Comparison of ENCODE assay signal across 26 mouse cellular contexts in the genomic region with DNA sequence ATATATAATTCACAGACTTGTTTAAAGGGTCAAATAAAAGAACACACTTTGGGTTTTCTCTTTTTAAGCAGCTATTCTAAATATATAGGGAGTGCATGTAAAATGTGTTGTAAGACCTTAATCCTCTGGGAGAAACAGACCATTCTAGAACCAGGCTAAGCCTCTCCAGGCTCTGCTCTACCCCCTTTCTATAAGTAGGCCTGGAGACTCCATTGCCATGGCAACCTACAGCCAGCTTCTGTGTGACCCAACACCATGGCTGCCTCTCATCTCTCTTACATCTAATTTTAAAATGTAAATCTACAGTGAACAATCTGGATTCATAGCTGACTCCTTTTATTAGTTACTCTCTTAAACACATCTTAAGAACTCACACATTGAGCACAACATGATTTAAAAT.
"Had no signal": no experiment of that assay in that cellular context is flagged by ENCODE, and none has a peak within 500 bp of the region (broad histone marks: within the 10 kb centered on the region; RNA-seq: fewer than 3 reads in every experiment).

No protein-coding gene starts in this region.

- H3K27me3 ChIP-seq: heart, embryonic 13.5 days; heart, embryonic 15.5 days; hindbrain, embryonic 12.5 days; intestine, embryonic 15.5 days; limb, embryonic 13.5 days; limb, embryonic 15.5 days; liver, embryonic 12.5 days had no signal

- H3K36me3 ChIP-seq: heart, embryonic 13.5 days; heart, embryonic 15.5 days; hindbrain, embryonic 12.5 days; intestine, embryonic 15.5 days; limb, embryonic 13.5 days; limb, embryonic 15.5 days; liver, embryonic 12.5 days had no signal

- H3K9me3 ChIP-seq: heart, embryonic 13.5 days; heart, embryonic 15.5 days; hindbrain, embryonic 12.5 days; intestine, embryonic 15.5 days; limb, embryonic 13.5 days; limb, embryonic 15.5 days; liver, embryonic 12.5 days had no signal

- H3K4me2 ChIP-seq: heart, embryonic 11.5 days; heart, embryonic 13.5 days; heart, embryonic 15.5 days; hindbrain, embryonic 12.5 days; hindbrain, embryonic 14.5 days; intestine, embryonic 15.5 days; limb, embryonic 13.5 days; limb, embryonic 15.5 days; liver, embryonic 12.5 days had no signal

- DNase-seq: gastrocnemius, postnatal 14 days; gastrocnemius, postnatal 36 days; heart, adult 11 months; heart, adult 2 months; heart, postnatal 14 days; heart, postnatal 36 days; kidney, adult 18-20 months; kidney, adult 8-10 months; kidney, postnatal 10 days; kidney, postnatal 25 days; kidney, postnatal 4 days had no signal

- H3K4me1 ChIP-seq: heart, embryonic 13.5 days; heart, embryonic 15.5 days; hindbrain, embryonic 12.5 days; intestine, embryonic 15.5 days; limb, embryonic 13.5 days; limb, embryonic 15.5 days; liver, embryonic 12.5 days had no signal

- ATAC-seq: hindbrain, embryonic 16.5 days; inflammation-experienced regulatory T-cells, adult 6 months; intestine, embryonic 15.5 days; intestine, postnatal 0 days; liver, embryonic 12.5 days had no signal

- H3K4me3 ChIP-seq: heart, adult 2 months; heart, embryonic 13.5 days; heart, embryonic 15.5 days; hindbrain, embryonic 12.5 days; intestine, embryonic 15.5 days; layer of hippocampus, adult 2 months; left cerebral cortex, adult 2 months; limb, embryonic 13.5 days; limb, embryonic 15.5 days; liver, embryonic 12.5 days had no signal

- H3K27ac ChIP-seq: heart, adult 2 months; heart, embryonic 13.5 days; heart, embryonic 15.5 days; hindbrain, embryonic 12.5 days; hindbrain, embryonic 14.5 days; intestine, embryonic 15.5 days; layer of hippocampus, adult 2 months; limb, embryonic 13.5 days; limb, embryonic 15.5 days; liver, embryonic 12.5 days; liver, embryonic 14.5 days had no signal

- H3K9ac ChIP-seq: heart, embryonic 13.5 days; heart, embryonic 15.5 days; hindbrain, embryonic 12.5 days; hindbrain, embryonic 14.5 days; intestine, embryonic 15.5 days; limb, embryonic 13.5 days; limb, embryonic 15.5 days; liver, embryonic 12.5 days; liver, embryonic 14.5 days had no signal
